Mouse (Mus musculus): Measurements from ENCODE around the gene Fktn. TPM values are rescaled to one million over a fixed set of nuclear protein-coding genes. Genes with fewer than 3 reads are reported as not detected.

The Fktn gene
- total RNA-seq, 2 experiments from 2014 or later, result 31.0 to 33.7 TPM

- intact Hi-C loops (cut with DNase I), result no loop called here
These were observed 104.5 kb downstream of the Fktn start for GRCm38 (mm10) chr4:53818320-53818719.

GRCm38 (mm10) chr4:53823697-53824096 lies 109.9 kb downstream of the Fktn start:
- DNase-seq (ENCODE audit: low spot score in 2 of 2), result no peak
- intact Hi-C loops (cut with DNase I), result no loop called here

More at GRCm38 (mm10) chr4:53818320-53818719, 104.5 kb downstream of the Fktn start:
- no peak for DNase-seq (ENCODE audit: low spot score in 2 of 2)

- intact Hi-C loops (cut with DNase I), result no loop called here
- no peak for DNase-seq (ENCODE audit: low spot score in 2 of 2)
These were observed 111.0 kb downstream of the Fktn start for GRCm38 (mm10) chr4:53824831-53825230.

GRCm38 (mm10) chr4:53825821-53826605 lies 112.2 kb downstream of the Fktn start, which contains the start of gene Tmem38b:
Gene Tmem38b, plus strand, starts transcription at chr4:53826045.
- intact Hi-C loops (cut with DNase I), result no loop called here
- peak; percentile 46 to 73 for DNase-seq (ENCODE audit: low spot score in 2 of 2)

GRCm38 (mm10) chr4:53826641-53827248 lies 112.9 kb downstream of the Fktn start:
- no peak for DNase-seq (ENCODE audit: low spot score in 2 of 2)
- intact Hi-C loops (cut with DNase I), result no loop called here

Other genes starting within 250 kb of the Fktn start
- gene Fsd1l, start 82.5 kb upstream of the Fktn start, total RNA-seq (2021), result 10 to 100 TPM; 36.0 to 38.9 TPM
- gene Tal2, start 65.7 kb downstream of the Fktn start, total RNA-seq (2021), result under 1 TPM in 1 of 2 experiments, not detected in 1; 0.25 TPM
- 10 to 100 TPM; 10.2 to 16.8 TPM for gene Tmem38b, start 112.0 kb downstream of the Fktn start, total RNA-seq (2021)

All from left cerebral cortex, postnatal 14 days (tissue).